Mouse (Mus musculus): ENCODE measurements around the gene Gsdma.
"Not testable (repeated sequence)": the region's sequence is repeated elsewhere in the genome, so short reads cannot be mapped to it uniquely, and the experiment has no call there.

Gsdma gene

DNA sequence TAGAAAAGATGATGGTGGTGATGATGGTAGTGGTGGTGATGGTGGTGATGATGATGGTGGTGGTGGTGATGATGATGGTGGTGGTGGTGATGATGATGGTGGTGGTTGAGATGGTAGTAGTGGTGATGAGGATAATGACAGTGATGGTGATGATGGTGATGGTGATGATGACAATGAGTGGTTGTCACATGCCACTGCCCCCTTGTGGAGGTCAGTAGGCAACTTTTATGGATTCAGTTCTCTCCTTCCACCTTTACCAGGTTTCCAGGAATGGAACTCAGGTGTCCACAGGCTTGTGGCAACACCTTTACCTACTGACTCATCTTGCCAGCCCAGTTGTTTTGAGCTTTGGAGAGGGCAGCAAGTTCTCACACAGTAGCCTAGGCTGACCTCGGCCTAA is 15.9 kb downstream of the Gsdma start:
- in situ Hi-C loops (cut with MboI; ENCODE audit: low sequenced_read_pairs) = no loop called here

- in situ Hi-C loops (cut with MboI; ENCODE audit: low sequenced_read_pairs) = not testable (repeated sequence)
Measured at GRCm38 (mm10) chr11:98680595-98680994, 16.4 kb downstream of the Gsdma start.

DNA sequence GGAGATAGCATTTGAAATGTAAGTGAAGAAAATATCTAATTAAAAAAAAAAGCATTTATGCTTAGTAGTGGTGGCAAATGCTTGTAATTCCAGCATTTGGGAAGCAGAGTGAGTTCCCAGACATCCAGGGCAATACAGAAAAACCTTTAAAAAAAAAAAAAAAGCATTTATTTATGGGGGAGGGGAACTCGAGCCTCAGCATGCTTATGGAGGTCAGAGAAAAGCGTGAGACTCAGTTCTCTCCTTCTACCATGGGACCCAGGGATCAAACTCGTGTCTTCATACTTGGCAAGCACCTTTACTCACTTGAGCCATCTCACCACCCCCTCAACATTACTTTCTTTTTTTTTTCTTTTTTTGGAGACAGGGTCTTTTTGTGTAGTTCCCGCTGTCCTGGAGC is 17.0 kb downstream of the Gsdma start:
- in situ Hi-C loops (cut with MboI; ENCODE audit: low sequenced_read_pairs) = no loop called here

GRCm38 (mm10) chr11:98681786-98682745 is 17.9 kb downstream of the Gsdma start, which contains the start of gene Psmd3:
TSS of gene Psmd3 (plus strand) at chr11:98682554.
- in situ Hi-C loops (cut with MboI; ENCODE audit: low sequenced_read_pairs) = no loop called here

DNA sequence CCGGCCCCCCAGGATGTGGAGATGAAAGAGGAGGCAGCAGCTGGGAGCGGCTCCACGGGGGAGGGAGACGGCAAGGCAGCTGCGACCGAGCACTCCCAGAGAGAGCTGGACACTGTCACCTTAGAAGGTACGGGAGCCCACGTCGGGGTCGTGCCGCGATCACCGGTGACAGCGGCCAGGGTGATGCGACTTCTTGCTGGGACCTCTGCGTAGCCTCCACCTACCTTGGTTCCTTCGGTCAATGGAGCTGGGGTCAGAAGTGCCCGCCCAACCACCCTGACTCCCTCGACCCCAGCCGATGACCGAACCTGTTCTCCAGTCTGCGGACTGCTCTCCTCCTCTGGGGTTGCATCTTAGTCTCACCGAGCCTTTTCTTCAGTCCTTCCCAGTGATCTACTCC is 18.7 kb downstream of the Gsdma start:
- in situ Hi-C loops (cut with MboI; ENCODE audit: low sequenced_read_pairs) = no loop called here

DNA sequence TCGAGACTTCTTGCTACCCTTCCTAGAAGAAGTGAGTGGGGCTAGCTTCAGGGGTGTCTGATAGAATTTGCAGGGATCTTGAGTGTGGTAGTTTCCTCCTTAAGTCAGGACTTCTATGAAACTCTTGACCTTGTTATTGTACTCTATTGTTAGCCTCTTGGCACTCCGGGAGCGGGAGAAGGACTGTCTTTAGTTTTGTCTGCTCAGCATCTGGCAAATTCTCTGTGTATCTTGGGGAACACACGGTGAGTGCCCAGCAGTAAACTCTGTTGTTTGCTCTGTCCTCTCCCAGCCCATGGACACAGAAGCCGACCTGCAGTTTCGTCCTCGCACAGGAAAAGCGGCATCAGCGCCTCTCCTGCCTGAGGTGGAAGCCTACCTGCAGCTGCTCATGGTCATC is 21.5 kb downstream of the Gsdma start:
- in situ Hi-C loops (cut with MboI; ENCODE audit: low sequenced_read_pairs) = no loop called here

DNA sequence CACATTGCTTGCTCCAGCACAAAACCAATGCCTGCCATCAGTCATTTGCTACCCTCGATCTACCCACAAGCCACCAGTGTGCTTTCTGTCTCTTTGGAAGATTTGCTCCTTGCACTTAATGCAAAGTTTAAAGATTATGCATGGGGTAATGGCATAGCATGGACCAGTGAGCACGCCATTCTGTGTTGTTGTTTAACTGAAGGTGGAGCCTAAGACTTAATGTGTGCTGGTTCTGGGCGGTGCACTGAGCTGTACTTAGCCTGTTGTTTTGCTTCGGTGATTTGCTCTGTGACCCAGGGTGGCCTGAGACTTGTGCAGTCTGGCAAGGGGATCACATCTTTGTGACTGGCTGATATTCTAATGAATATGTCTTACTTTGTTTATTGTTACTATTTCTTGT is 22.8 kb downstream of the Gsdma start:
- in situ Hi-C loops (cut with MboI; ENCODE audit: low sequenced_read_pairs) = no loop called here

- in situ Hi-C loops (cut with MboI; ENCODE audit: low sequenced_read_pairs) = no loop called here
Measured at GRCm38 (mm10) chr11:98688009-98688408, 23.9 kb downstream of the Gsdma start.

GRCm38 (mm10) chr11:98693201-98693600 is 29.1 kb downstream of the Gsdma start:
- in situ Hi-C loops (cut with MboI; ENCODE audit: low sequenced_read_pairs) = no loop called here

DNA sequence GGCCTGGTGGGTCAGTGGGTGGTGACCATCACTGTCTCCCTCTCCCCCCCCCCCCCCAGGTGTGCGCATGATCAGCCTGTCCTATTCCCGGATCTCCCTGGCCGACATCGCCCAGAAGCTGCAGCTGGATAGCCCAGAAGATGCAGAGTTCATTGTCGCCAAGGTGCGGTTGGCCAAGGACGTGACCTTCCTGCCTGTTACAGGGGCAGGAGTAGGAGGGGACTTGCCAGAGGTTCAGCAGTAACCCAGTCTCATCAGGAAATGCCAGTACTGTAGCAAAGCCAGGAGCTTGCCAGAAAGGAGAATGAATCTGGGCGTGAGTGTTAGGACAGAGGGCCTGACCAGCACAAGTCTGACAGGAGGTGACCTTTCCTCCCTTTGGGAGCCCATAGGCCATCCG is 29.6 kb downstream of the Gsdma start:
- in situ Hi-C loops (cut with MboI; ENCODE audit: low sequenced_read_pairs) = no loop called here

GRCm38 (mm10) chr11:98694301-98694700 is 30.1 kb downstream of the Gsdma start:
- in situ Hi-C loops (cut with MboI; ENCODE audit: low sequenced_read_pairs) = no loop called here

- in situ Hi-C loops (cut with MboI; ENCODE audit: low sequenced_read_pairs) = no loop called here
Measured at GRCm38 (mm10) chr11:98695408-98695807, 31.3 kb downstream of the Gsdma start.

DNA sequence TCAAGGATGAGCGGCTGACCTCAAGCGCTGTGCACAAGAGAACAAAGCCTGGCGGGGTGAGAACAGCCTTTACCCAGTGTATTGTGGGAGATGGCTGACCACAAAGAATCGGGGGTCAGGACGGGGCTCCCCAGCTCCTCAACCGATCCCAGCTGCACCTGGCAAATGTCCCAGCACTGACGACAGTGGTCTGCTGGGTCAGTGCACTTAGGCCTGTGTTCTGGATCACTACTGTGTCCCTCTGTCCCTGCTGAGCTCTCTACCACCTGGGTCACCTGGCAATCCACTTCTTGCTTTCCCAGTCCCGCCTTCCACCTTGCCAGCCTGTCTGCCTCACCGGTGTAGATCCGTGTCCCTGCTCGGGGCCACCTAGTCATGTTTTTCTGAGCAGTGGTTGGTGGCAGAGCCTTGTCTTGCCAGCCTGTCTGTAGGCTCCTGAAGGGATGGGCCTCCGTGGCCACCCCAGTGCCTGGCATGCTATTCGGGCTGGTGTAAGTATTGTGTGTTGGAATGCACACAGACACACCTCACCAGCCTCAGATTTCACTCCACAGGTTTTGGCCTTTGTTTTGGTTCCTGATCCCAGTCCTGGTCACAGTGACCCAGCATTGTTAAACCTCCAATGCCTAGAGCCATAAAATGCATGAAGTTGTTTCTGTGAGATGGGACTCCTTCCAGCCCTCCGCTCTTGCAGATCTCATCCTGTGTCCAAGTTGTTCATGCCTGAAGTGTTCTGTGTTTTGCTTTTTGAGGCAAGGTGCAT is 32.5 kb downstream of the Gsdma start:
- in situ Hi-C loops (cut with MboI; ENCODE audit: low sequenced_read_pairs) = no loop called here

DNA sequence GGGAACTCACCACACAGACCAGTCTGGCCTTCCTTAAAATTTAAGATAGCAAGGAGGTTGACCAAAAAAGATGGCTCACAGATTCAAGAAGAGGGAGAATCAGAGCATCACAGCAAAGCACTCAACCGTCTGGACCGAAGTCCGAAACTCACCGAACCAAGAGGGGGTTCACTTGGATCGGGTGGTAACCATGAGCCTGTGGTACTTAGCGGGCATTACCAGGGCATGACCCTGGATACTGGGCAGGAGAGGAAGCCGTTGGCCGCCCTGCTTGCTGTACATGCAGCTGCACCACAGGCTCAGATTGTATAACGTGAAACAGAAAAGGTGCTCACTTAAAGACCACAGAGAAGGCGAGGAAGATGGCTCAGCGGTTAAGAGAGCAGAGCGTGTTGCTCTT is 33.1 kb downstream of the Gsdma start:
- in situ Hi-C loops (cut with MboI; ENCODE audit: low sequenced_read_pairs) = no loop called here

GRCm38 (mm10) chr11:98698849-98699640 is 34.9 kb downstream of the Gsdma start:
- in situ Hi-C loops (cut with MboI; ENCODE audit: low sequenced_read_pairs) = no loop called here

- in situ Hi-C loops (cut with MboI; ENCODE audit: low sequenced_read_pairs) = loop anchor here (5.0 kb wide), 1 partner anchor 77 kb away; the partner anchor contains the start of gene Nr1d1
Measured at GRCm38 (mm10) chr11:98699911-98700310, 35.8 kb downstream of the Gsdma start.

GRCm38 (mm10) chr11:98701213-98701670 is 37.1 kb downstream of the Gsdma start, which contains the start of gene Csf3:
TSS of gene Csf3 (plus strand) at chr11:98701263.
- in situ Hi-C loops (cut with MboI; ENCODE audit: low sequenced_read_pairs) = loop anchor here (5.0 kb wide), 1 partner anchor 76 kb away; the partner anchor contains the start of gene Nr1d1

DNA sequence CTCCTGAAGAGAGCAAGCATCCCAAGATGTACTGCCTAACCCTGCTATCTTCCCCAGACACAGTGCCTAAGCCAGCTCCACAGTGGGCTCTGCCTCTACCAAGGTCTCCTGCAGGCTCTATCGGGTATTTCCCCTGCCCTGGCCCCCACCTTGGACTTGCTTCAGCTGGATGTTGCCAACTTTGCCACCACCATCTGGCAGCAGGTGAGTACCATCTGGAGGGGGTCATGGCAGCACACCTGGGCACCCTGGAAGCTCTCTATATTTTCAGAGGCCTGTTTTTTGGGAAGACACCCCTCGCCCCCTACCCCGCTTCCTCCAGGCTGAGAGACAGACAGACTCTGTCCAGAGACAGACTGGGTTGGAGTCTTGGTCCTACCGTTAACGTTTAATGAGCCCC is 38.2 kb downstream of the Gsdma start:
- in situ Hi-C loops (cut with MboI; ENCODE audit: low sequenced_read_pairs) = loop anchor here (5.0 kb wide), 1 partner anchor 75 kb away; the partner anchor contains the start of gene Nr1d1

GRCm38 (mm10) chr11:98705021-98705420 is 40.9 kb downstream of the Gsdma start:
- in situ Hi-C loops (cut with MboI; ENCODE audit: low sequenced_read_pairs) = no loop called here

GRCm38 (mm10) chr11:98707401-98708281 is 43.5 kb downstream of the Gsdma start:
- in situ Hi-C loops (cut with MboI; ENCODE audit: low sequenced_read_pairs) = no loop called here
